Mouse (Mus musculus) cerebellum, postnatal 14 days (tissue): Measurements from ENCODE around the gene Hps6.

Source experiments
- DNase-seq, 2 experiments: peaks; one replicate each; pipeline ENCODE4 v3.0.0; 2021; ENCODE audit warnings: mixed read lengths in 2 of 2

Hps6 gene

DNA sequence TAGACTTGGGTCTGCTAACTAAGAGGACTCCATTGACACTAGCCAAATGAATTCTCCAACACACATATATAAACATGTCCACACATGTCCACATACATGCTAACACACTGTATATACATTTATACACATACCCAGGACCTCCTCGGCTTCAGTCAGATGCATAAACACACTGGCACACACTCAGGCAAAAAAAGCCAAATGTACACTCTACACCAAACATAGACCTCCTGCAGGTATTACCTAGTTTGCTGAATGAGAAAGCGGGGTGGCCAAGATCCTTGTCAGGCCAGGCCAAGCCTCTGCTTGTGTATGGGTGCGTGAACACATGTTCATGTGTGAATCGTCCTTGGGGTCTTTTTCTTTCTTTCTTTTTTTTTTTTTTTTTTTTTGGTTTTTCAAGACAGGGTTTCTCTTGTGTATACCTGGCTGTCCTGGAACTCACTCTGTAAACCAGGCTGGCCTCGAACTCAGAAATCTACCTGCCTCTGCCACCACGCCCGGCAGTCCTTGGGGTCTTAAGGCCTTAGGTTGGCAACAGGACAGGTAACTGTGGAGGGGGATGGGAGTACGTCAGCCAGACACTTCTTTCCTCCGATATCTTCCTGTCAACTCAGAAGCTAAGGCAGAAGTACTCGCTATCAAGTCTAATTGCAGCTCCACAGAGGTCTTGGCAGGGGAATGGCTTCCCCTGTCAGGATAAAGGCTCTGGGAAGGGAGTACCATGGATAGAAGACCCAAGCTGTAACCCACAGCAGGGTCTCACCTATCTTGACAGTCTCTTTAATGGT is 27.1 kb downstream of the Hps6 start:
- DNase-seq, result no peak

DNA sequence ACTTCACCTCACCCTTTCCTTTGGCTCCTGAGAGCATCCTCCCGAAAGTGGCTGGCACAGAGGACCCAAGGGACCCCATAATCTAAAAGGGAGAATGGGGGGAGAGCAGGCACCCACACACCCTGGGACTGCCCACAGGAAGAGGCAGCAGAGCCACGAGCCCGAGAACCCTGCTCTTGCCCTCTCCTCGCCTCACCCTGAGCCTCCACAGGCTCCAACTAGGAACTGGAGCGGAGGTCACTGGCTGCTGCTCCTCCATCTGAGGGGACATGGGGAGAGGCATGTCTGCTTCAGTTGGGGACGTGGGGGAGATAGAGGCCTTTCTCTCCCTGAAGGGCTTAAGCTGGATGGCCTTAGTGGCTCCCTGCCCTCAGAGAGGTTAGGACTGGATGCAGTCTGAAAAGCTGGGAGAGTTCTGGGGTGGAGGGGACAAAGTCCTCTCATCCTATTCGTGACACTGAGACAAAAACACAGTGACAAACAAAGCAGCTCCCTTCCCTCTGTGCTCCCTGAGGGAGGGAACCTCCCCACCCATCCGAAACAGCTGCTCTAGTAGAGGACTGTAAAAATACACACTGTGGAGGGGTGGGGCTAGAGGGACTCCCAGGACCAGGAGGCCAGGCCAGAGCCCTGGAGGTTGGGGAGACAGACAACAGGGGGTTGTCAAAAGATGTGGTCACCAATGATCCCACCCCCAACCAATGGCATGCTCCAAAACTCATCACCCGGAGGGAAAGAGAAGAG is 28.6 kb downstream of the Hps6 start:
- no peak for DNase-seq

DNA sequence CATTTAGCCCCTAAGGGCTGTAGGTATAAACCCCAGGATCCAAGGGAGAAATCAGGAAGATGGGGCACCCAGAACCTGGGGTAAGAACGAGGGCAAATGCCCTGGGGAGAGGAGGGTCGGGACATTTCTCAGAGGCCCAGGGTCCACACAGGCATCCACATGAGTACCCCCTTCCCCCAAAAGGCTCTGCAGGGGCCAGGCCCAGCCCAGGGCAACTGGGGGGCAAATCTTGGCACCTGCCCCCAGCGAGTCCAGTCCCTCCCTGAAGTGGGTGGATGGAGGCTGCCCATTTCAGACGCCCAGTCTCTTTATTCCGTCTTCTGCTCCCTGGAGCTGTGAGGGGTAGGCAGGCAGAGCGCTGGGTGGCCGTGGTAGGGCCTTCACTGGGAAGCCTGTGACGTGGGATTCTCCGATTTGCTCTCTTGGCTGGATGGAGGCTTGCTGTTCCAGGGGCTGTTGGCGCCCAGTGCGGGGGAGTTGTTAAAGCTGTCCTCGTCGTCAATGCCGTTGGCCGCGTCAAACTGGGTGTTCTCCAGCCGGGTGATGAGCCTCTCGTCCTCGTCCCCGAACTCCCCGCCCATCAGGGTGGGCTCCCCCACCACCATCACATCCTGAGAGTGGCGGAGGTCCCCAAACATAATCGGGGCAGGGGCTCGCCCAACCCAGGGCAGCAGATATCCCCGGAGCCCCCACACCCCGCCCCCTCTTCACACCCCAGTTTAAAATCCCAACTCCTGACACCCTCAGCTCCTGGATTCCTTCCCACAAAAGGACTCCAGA is 29.6 kb downstream of the Hps6 start:
- no peak for DNase-seq

DNA sequence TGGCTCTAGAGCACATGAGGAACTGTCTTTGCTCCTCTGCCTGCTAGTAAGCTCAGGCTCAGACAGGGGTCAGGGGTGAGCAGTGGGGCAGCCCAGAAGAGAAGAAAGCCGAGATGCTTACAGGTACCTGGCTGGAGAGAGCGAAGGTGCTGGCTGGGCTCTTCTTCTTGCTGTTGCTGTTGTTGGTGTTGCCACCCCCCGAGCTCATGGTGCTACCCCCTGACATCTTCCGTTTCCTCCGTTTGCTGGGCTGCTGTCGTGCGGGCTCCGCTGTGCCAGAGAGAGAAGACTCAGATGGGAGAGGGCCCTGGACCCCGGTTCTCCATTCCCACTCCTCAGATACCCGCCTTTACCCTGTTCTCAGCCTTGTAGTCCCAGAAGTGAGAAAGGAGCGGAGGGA is 30.6 kb downstream of the Hps6 start:
- no peak for DNase-seq

DNA sequence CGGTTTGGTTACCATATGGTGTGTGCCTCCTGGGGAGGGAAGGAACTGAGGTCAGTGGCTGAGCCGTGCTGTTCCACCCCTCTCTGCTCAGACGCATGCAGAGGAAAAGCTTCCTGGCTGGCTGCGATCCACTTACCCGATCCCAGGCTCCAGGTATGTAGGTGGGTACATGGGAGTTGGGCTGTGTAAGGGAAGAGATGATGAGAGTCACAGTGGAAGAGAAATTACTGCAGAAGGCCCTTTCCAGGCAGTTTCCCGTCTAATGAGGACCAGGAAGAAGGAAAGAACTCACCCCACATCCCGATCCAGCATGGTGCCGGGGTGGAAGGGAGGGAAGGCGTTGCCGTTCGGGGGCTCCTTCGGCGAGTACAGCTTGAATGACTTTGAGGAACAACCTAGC is 32.7 kb downstream of the Hps6 start:
- DNase-seq, result peak in 1 of 2 experiments; percentile 42

DNA sequence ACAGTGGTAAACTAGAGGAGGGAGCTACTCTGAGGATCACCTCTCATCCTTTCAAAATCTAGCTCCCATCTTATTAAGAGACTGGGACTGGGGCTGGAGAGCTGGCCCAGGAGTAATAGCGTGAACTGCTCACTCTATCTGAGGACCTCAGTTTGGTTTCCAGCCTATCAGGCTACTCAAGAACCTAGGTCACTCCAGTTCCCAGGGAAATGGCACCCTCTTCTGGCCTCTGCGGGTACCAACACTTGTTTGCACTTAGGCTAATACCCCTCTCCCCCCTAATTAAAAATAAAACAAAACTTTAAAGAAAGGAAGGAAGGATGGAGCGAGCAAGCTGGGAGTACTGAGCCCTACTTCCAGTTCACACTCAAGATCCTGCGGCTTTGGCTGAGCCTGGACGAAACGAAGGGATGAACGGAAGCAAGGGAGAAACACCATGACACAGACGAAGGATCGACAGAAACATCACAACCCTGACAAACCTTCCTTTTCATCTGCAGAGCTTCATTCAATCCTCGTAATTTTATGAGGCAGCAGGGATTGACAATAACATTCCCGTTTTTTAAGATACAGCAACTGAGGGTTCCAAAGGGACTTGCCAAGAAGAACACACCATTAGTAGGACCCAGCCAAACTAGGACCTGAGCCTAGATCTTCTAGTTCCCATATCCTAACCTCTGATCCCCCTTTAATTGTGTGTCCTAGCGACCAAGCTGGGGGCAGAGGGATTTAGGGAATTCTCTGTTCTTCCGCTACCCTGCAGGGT is 33.4 kb downstream of the Hps6 start:
- peak in 1 of 2 experiments; percentile 58 for DNase-seq

DNA sequence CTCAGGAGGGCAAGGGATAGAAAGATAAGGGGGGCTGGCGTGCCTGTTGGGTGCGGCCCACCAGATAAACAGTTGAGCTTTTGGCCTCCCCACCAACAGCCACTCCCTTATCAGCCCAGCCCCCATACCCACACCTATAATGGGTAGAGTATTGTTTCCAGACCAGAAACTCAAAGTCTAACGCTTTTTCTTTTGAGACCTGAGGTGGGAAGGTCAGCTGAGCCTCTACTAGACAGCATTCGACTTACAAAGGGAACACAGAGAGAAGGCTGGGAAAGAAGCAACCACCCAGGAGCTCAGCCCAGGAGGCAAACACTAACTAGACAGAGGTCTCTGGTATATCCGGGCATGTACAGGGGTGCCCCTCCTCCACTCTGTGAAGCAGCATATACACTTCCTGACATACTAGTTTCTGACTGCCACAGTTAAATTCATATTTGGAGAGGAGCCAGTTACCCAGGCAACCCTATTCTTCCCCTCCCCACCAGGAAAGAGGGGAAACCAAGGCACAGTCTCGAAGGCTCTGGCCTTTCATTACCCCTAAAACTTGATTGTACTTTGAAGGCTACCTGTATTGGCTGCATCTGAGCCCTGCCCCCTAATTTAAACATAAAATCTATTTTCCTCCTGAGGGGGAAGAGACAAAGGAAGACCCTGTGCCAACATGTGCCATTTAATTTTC is 34.1 kb downstream of the Hps6 start:
- DNase-seq, result no peak

DNA sequence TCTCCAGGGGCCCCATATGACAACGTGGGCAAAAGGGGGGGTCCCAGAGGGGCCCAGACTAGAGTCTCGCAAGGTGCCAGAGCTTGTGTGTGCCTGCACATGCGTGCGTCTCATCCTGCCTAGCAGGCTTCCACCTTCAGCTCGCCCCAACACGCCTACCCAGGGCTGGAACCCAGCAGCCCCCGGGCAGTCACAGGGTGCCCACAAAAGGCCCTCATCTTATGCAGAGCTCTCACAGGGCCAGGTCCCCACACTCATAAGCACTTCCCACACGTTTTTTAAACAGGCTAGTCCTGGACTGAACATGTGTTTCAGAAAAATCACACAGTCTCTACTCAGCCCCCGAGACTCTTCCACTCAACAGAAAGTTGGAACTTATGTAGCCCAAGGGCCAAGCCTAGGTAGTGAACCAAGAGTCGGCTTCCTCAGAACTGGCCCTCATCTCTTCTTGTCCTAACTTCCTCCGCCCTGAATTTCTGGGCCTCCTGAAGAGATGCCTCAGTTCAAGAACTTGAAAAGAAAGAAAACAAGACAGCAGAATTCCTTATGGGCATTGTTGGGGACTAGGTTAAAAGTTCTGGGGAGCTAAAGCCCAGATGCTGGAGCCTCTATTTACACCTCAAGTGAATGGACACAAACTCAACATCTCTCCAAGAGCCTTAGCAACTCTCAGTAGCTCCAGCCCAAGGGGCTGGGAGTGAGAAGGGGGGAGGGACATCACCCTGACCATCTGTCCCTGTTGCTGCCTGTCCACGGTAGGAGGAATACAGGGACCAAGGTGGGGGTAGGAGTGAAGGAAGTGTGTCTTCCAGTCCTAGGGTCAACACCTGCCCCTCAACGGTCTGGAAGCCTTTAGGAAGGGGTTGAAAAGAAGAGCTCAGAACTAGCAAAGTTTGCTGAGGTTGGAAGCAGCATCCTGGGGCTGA is 34.9 kb downstream of the Hps6 start:
- DNase-seq, result no peak

DNA sequence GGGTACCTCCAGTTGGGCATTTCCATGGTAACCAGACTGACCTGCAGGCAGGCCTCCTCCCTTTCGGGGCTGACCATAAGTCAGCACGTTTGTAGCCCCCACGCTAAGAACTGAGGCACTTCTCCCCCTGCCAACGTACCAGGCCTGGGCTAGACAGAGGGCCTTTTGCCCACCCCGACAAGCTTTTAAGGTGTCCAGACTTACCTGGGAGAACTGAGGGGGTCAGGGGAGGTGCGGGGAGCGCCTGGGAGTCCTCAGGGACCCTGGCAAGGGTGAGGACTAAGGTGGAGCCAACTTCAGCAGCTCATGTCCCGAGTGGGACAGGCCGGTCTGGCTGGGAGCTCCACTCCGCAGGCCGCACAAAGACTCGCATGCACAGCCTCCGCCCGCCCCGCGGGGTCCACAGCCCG is 35.5 kb downstream of the Hps6 start:
- DNase-seq, result peak in 1 of 2 experiments; percentile 60

DNA sequence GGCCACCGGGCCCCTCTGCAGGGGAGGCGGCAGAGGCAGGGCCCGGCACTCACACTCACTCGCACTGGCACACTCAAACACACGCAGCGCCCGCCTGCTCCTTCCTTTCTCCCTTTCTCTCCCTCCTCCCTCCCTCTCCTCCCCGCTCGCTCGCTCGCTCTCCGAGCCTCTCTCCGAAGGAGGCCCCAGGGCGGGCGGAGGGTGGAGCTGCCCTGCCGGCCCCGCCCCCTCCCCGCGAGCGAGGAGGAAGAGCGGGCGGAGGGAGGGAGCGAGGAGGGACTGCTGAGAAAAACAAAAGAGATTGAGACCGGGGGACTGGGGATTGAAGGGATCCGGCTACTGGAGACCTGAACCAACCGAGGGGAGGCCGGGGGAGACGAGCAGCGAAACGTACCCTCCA is 36.2 kb downstream of the Hps6 start:
- DNase-seq, result peak; percentile 89 to 90

DNA sequence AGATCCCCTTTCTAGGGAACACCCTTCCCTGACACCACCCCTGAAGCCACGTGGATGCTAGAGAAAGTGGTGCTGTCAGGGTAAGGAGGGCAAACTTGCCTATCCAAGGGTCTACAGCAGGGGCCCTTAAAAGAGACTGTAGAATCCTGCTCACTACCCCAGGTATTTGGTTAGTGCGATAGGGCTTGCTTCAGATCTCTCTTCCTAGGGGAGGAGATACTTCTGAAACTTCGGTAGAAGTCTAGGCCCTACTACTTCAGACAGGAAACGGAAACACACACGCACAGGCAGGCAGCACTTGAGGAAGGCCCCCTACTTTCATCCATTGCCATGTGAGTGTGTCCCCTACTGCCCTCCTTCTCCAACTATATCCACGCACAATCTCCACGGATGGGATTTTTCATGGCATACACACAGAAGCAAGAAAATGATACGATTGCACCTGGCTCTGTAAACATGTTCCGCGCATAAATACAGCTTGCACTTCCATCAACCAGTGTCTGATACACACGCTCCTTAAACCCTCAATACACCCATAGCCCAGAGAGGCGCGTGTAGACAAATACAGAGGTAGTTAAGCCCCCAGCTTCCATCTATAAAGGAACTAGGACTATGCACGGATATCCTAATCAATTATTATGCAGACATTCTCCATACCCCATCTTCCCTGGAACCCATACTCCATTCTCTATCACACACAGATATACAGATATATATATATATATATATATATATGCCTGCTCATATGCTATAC is 37.0 kb downstream of the Hps6 start:
- DNase-seq, result no peak

DNA sequence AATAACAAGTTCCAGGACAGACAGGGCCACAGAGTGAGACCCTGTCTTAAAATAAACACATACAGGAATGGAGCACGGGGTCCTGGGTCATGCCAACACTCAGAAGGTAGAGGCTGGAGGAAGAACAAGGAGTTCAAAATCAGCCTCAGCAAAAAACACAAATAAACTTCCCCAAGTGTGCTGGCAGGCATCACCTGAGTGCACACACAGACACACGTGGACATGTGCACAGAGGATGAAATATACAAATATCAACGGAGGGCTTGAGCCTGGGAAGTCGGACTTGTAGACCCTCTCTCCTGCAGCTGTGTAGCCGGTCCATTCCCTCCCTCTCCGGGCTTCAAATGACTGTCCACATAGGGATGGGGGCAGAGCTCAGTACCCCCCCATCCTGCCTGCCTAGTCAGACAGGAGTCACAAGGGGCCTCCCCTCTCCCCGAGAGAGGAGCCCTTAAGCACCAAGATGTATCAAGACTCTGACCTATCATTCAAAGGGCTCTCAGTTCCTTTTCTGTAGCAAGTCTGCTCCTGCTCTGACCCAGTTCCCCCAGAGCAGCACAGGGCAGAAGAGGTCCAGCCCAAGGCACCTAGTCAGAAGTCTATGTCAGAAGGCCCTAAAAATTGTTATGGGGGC is 38.1 kb downstream of the Hps6 start:
- peak in 1 of 2 experiments; percentile 34 for DNase-seq

DNA sequence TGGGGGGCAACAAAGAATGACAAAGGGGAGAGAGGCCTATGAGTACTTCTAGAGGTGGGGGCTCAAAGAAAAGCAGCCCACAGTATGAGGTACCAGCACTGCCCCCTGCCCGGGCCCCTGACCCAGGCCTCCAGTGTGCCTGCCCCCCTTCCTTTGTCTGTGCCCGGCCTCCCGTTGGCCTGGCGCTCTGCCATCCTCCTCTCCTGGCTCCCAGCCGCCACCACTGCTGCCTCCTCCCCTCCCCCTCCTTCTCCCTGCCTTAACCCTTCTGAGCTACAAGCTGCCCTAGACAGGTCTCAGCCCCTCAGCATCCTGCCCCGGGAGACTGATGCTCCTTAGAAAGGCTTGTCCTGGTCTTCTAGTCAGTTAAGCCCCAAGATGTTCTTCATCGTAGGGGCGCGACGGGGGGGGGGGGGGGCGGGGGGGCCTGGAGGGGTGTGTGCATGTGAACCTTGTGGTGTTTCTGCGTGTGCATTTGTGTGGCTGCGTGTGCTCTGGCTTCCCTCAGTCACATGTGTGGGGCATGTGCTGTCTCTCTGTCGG is 38.7 kb downstream of the Hps6 start:
- DNase-seq, result peak; percentile 86 to 93

DNA sequence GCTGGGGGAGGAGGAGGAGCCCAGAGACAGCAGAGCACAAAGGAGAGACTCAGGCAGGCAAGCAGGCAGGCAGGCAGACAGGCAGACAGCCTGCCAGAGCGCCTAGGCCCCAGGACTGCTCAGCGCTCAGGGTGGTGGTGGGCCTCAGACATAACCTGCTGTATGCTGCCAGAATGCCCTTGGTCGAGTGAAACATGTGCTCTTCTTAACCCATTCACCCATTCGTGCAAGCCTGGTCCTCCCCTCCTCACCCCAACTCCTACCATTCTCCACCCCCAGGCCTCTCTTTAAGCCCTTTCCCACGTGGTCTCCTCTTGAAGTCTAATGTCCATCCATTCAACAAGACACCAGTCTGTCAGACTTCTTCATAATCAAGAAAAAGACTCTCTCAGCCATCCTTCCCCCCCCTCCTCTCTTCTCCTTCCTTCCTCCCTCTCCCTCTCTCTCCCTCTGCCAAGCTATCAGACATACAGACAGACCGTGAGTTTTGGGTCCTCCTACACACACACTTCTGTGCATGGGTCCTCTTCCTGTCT is 39.2 kb downstream of the Hps6 start:
- peak; percentile 45 to 48 for DNase-seq

DNA sequence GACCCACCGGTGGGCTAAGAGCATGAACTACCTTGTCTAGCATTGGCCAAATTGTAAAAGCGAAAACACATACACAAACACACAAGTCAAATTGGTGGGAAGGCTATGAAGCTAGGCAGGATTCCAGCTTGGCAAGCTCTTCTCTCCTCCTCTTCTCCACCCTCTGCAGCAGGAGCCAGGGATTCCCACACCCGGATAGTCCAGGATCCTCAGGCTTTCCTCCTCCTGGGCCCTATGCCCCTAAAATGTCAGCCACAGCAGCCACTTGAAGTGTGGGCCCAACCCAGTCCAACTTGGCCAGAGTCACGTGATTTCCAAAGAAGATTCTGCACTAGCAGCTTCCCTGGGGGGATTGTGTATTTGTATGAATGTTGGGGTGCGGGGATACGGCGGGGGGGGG is 40.1 kb downstream of the Hps6 start:
- DNase-seq, result peak; percentile 50 to 56

DNA sequence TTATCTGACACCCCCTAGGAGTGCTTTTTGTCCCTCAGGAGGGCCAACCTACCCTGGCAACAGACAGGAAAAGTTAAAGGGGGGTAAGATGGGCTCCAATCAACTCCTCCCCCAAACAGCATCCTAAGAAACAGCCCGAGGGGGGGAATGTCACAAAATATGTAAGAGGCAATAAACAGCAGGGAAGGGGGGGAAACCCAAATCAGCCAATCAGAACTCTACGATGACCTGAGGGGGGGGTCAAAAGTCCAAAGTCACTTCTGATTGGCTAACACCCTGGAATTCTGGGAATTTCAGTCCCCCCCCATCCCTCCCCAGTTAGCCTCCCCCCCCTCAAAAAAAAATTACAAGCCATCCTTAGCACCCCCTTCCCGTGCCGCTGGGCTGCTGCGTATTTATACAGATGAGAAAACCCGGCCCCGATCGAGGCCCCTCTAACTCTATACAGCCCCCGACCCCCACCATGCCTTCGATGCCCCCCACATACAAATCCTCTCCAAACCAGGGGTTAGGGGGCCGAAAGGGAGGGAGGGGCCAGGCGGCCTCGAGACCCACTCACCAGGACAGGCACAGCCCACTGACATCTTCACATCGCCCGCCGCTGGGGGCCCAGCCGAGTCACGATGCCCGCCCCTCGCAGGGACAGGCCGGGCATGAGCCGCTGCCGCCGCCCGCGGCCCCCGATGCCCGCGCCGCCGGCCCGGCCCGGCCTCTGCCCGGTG is 41.1 kb downstream of the Hps6 start, which contains the start of gene Pprc1:
Gene Pprc1, plus strand, starts transcription at position 616 of the 722 bp plus-strand sequence.
- DNase-seq, result peak; percentile 44 to 54

DNA sequence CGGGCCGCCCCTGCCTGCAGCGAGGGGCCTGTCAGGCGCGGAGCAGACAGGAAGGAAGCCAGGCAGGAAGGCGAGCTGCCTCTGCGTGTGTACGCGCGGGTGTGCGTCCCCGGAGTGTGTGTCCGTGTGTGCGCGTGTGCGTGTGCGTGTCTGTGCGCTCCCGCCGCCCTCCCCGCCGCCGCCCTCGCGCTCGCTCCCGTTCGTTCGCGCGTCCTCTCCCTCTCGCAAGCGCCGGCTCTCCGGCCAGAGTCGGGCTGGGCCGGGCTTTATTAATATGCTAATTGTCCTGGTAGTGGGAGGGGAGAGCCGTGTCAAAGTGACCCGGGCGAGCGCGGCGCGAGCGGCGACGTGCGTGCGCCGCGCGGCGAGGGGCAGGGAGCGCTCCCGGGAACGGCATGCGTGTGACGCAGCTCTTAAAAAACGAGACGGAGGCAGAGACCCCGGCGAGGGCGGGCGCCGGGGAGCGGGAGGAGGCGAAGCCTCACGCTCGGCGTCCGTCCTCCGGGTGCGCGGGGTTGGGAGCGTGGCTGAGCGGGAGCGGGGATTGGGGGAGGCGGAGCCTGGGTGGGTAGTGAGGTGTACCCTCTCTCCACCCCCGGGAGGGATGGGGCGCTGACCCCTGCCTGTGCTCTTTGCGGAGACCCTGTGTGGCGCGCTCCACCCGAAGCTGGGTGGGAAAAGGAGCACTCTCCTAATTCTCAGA is 41.8 kb downstream of the Hps6 start, which contains the start of gene Ldb1:
Gene Ldb1, minus strand, starts transcription at position 222 of the 703 bp plus-strand sequence.
- DNase-seq, result peak; percentile 89 to 90
